Mouse (Mus musculus) lung, postnatal 0 days (tissue): ENCODE measurements at regions not wholly inside any gene's neighbourhood (a gene's known extent, or its start where the extent isn't known, plus 50 kb on each side); places are given as distances from the start of the nearest gene placed in this dataset.
A peak's percentile ranks its signal among the peaks of the same experiment; 100 is the strongest.

ENCODE experiments used
- ATAC-seq: fragments of 200-750 bp; cut with Nextera tagmentation; 2 replicates; pipeline ENCODE4 v1.8.0; 2017; ENCODE audit warnings: moderate library complexity
- DNase-seq: peaks from one replicate; pipeline ENCODE4 v3.0.0-alpha.2; 2016; ENCODE audit warnings: low spot score
- H3K27ac ChIP-seq: fragments of 300-500 bp; sonication (generic); 2 replicates; pipeline ENCODE4 v1.5.1; 2014; ENCODE audit warnings: antibody characterized with exemption, mild to moderate bottlenecking, low read length, mixed read lengths
- H3K27me3 ChIP-seq: fragments of 300-500 bp; sonication (generic); replicated peaks from 2 replicates; pipeline ENCODE4 v1.6.1; 2014; ENCODE audit warnings: low read length, mixed read lengths; ENCODE audit not compliant: insufficient read depth
- H3K36me3 ChIP-seq: fragments of 300-500 bp; sonication (generic); 2 replicates; pipeline ENCODE4 v1.6.1; 2014; ENCODE audit warnings: low read length, mixed read lengths; ENCODE audit not compliant: insufficient read depth
- H3K4me1 ChIP-seq: fragments of 300-500 bp; sonication (generic); 2 replicates; pipeline ENCODE4 v1.6.1; 2014; ENCODE audit warnings: antibody characterized with exemption, low read depth, low read length, mixed read lengths; ENCODE audit not compliant: insufficient read depth
- H3K4me2 ChIP-seq: fragments of 300-500 bp; sonication (generic); replicated peaks from 2 replicates; pipeline ENCODE4 v1.6.1; 2014; ENCODE audit warnings: low read depth, mild to moderate bottlenecking, low read length, moderate library complexity, mixed read lengths
- H3K4me3 ChIP-seq: fragments of 300-500 bp; sonication (generic); 2 replicates; pipeline ENCODE4 v1.5.1; 2014; ENCODE audit warnings: low read depth, low read length
- H3K9ac ChIP-seq: fragments of 300-500 bp; sonication (generic); replicated peaks from 2 replicates; pipeline ENCODE4 v1.6.1; 2014; ENCODE audit warnings: low read depth, mild to moderate bottlenecking
- H3K9me3 ChIP-seq: fragments of 300-500 bp; sonication (generic); 2 replicates; pipeline ENCODE4 v1.6.1; 2016; ENCODE audit warnings: low read length, mixed read lengths
- CTCF ChIP-seq: IDR thresholded peaks from 2 replicates; pipeline ENCODE4 v1.5.1; 2016; ENCODE audit warnings: antibody characterized with exemption, mild to moderate bottlenecking
- EP300 ChIP-seq: IDR thresholded peaks from 2 replicates; pipeline ENCODE4 v1.6.1; 2016; ENCODE audit warnings: antibody characterized with exemption, mild to moderate bottlenecking, control low read depth
- WGBS: fragments of 180-500 bp; shearing (Covaris S2); extraction: QIAGEN DNeasy Blood & Tissue Kit; methylation state at CpG from one replicate; pipeline ENCODE4 v1.1.7; 2014; 5-methylcytosine and 5-hydroxymethylcytosine counted together

DNA sequence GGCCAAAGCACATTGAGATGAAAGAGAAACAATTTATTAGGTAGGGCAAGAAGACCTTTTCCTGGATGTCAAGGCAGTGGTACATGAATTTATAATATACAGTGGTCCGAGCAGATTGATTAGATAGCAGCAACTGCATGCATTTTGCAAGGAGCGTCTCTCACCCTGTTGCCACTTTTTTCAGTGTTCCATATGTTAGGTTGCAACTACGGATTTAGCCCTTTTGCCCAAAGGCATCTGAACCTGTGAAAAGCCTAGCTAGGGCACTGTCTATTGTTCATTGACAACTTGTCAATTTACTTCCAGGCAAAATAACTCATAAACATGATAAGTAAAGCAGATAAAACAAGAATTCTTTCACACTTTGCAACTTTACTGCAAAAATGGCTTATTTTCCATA, 600.1 kb upstream of the Nr2f1 start:
- Histone ChIP-seq H3K27ac (no peak overlapping the region), H3K27me3 (no peaks in the 10 kb centered on the region), H3K9me3 (no peaks in the 10 kb centered on the region), H3K4me2 (no peak overlapping the region), H3K4me3 (no peak overlapping the region), H3K9ac (no peak overlapping the region), H3K4me1 (no peaks in the 10 kb centered on the region), H3K36me3 (no peaks in the 10 kb centered on the region)
- WGBS, result 67% methylated on average over 3 of the region's 3 CpGs
- DNase-seq (no peak), ATAC-seq (no peak)
- TF ChIP-seq CTCF (no peak), EP300 (no peak)

DNA sequence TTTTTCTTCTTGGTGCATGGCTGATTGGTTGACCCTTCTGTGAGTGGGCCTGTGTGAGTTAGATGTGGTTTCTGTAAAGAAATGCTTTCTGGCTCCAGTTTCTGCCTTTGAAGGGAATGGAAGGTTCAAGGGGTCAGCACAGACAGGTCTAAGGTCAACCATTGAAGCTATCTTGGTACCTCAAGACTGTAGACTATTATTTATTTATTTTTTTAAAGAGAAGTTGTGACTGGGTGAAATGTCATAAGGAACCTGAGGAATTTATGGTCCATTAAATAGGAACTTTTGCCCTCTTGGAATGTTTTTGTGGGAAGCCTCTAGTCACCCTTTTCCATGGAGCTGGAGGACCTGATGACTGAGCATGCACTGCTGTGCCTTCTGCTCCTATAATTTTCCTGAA, 595.7 kb upstream of the Nr2f1 start:
- no peak overlapping the region for H3K4me3 ChIP-seq
- no peaks in the 10 kb centered on the region for H3K36me3 ChIP-seq
- H3K9me3 ChIP-seq, result no peaks in the 10 kb centered on the region
- H3K4me2 ChIP-seq, result no peak overlapping the region
- no peaks in the 10 kb centered on the region for H3K27me3 ChIP-seq
- ATAC-seq, result no peak
- TF ChIP-seq EP300 (no peak), CTCF (no peak)
- H3K27ac ChIP-seq, result no peak overlapping the region
- H3K4me1 ChIP-seq, result no peaks in the 10 kb centered on the region
- no peak for DNase-seq
- H3K9ac ChIP-seq, result no peak overlapping the region

DNA sequence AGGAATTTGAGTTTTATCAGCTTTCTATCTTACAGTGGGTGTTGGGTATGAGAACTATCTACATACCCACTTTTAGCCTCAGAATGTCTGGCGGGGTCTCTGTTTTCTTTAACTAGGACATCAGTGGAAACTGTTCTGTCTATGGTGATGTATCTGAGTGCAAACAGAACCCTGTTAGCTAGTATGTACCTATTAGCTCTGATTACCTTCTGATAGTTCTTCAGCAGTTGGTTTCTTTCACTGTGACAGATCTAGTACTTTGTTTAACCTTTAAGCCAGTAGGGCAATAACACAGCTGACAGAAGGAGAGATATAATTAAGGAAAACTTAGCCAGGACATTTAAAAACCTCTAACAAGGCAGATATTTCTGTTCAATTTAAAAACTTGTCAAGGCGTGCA, 584.7 kb upstream of the Nr2f1 start:
- DNase-seq, result no peak

DNA sequence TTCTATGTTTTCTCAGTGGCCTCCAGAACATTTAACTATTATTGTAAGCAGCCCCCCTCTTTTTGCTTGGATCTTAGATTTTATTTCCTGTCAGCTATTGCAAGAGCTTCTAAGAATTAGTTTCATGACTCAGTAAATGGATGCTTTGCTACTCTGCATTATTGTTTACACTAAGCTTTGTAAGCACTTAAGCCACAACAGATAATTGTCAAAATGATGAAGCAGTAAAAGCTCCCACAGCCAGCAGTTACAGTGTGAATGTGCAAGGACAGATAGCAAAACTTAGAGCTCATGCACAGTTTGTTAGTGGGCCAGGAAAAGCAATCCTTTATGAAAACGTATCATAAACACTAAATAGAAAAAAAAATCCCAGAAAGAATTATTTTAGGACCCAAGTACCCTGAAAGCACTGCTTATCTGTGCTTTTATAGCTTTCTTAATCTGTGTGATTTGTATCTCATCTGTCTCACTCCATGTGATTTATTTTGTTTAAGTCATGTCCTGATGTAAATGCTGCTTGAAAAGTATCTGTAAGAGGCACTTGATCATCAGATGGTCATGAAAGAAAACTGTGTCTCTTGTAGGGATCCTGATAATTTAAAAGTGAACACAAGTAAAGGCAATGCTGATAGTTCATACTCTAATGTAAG, 584.2 kb upstream of the Nr2f1 start:
- no peak overlapping the region for H3K27ac ChIP-seq
- DNase-seq (peak; percentile 6), ATAC-seq (no peak)
- no peaks in the 10 kb centered on the region for H3K9me3 ChIP-seq
- no peak overlapping the region for H3K4me2 ChIP-seq
- WGBS, result 13% methylated on average over 1 of the region's 1 CpGs
- TF ChIP-seq CTCF, result no peak
- TF ChIP-seq EP300, result no peak
- H3K27me3 ChIP-seq, result no peaks in the 10 kb centered on the region
- no peaks in the 10 kb centered on the region for H3K36me3 ChIP-seq
- no peak overlapping the region for H3K4me3 ChIP-seq
- no peaks in the 10 kb centered on the region for H3K4me1 ChIP-seq
- H3K9ac ChIP-seq, result no peak overlapping the region

More for the DNA sequence above, 584.7 kb upstream of the Nr2f1 start:
- H3K36me3 ChIP-seq, result no peaks in the 10 kb centered on the region
- no peak overlapping the region for H3K4me2 ChIP-seq
- no peaks in the 10 kb centered on the region for H3K27me3 ChIP-seq
- H3K9ac ChIP-seq, result no peak overlapping the region
- no peak for ATAC-seq
- 36% methylated on average over 2 of the region's 2 CpGs for WGBS
- H3K27ac ChIP-seq, result no peak overlapping the region
- H3K4me1 ChIP-seq, result no peaks in the 10 kb centered on the region
- no peaks in the 10 kb centered on the region for H3K9me3 ChIP-seq
- TF ChIP-seq EP300 (no peak), CTCF (no peak)
- H3K4me3 ChIP-seq, result no peak overlapping the region
